Mouse (Mus musculus) gastrocnemius, adult 2 months (tissue): ENCODE results near the gene Rnf217. TPM values are rescaled to one million over a fixed set of nuclear protein-coding genes. Genes with fewer than 3 reads are reported as not detected.
A peak's percentile ranks its signal among the peaks of the same experiment; 100 is the strongest.

Experiments used
- DNase-seq: peaks from one replicate; pipeline ENCODE4 v3.0.0; 2022
- H3K27ac ChIP-seq: fragments of 200-600 bp; 2 replicates; pipeline ENCODE4 v1.8.1; 2022; ENCODE audit warnings: mild to moderate bottlenecking
- H3K4me3 ChIP-seq: fragments of 200-600 bp; 2 replicates; pipeline ENCODE4 v1.8.1; 2022; ENCODE audit warnings: mild to moderate bottlenecking, moderate library complexity
- CTCF ChIP-seq: fragments of 200-600 bp; IDR thresholded peaks from 2 replicates; pipeline ENCODE4 v1.8.1; 2022; ENCODE audit warnings: antibody characterized with exemption, mild to moderate bottlenecking, moderate library complexity
- intact Hi-C: fragments of 180-260 bp; cut with DNase I; formaldehyde crosslinking; loops from one replicate; pipeline ENCODE4 v1.15.1; 2025
- total RNA-seq, 2 experiments: library from RNA; stranded (reverse); gene quantifications; 2 replicates each; pipeline ENCODE4 v1.2.3; 2021

Rnf217 gene
- total RNA-seq, 2 experiments from 2014 or later: 6.8 to 8.5 TPM

GRCm38 (mm10) chr10:31518210-31518609 is 90.8 kb downstream of the Rnf217 start:
- H3K27ac ChIP-seq: no peak overlapping the region
- no peak overlapping the region for H3K4me3 ChIP-seq
- intact Hi-C loops: loop anchor here (5.0 kb wide), 1 partner anchor 89 kb away; the partner anchor contains the start of gene Rnf217
- TF ChIP-seq CTCF: no peak
- no peak for DNase-seq

GRCm38 (mm10) chr10:31517192-31517591 is 91.8 kb downstream of the Rnf217 start:
- Histone ChIP-seq H3K27ac (no peak overlapping the region), H3K4me3 (no peak overlapping the region)
- DNase-seq: no peak
- no peak for TF ChIP-seq CTCF
- intact Hi-C loops: loop anchor here (5.0 kb wide), 1 partner anchor 90 kb away; the partner anchor contains the start of gene Rnf217

- H3K27ac ChIP-seq: no peak overlapping the region
- TF ChIP-seq CTCF: no peak
- intact Hi-C loops: loop anchor here (5.0 kb wide), 1 partner anchor 91 kb away; the partner anchor contains the start of gene Rnf217
- no peak overlapping the region for H3K4me3 ChIP-seq
- no peak for DNase-seq
These were observed 93.1 kb downstream of the Rnf217 start for GRCm38 (mm10) chr10:31515897-31516296.

GRCm38 (mm10) chr10:31504134-31504551 is 104.8 kb downstream of the Rnf217 start:
- TF ChIP-seq CTCF: peak; percentile 35; the same call in 1 of the 2 replicates
- intact Hi-C loops: no loop called here
- H3K4me3 ChIP-seq: no peak overlapping the region
- no peak overlapping the region for H3K27ac ChIP-seq
- peak; percentile 43 for DNase-seq

- intact Hi-C loops: no loop called here
- DNase-seq: no peak
- H3K27ac ChIP-seq: no peak overlapping the region
- H3K4me3 ChIP-seq: no peak overlapping the region
- TF ChIP-seq CTCF: no peak
These were observed 105.3 kb downstream of the Rnf217 start for GRCm38 (mm10) chr10:31503542-31504133.

- no peak overlapping the region for H3K27ac ChIP-seq
These were observed 107.3 kb downstream of the Rnf217 start for GRCm38 (mm10) chr10:31501644-31502043.

GRCm38 (mm10) chr10:31496931-31497330 is 112.1 kb downstream of the Rnf217 start:
- no peak overlapping the region for H3K27ac ChIP-seq
- DNase-seq: no peak
- no peak overlapping the region for H3K4me3 ChIP-seq
- no peak for TF ChIP-seq CTCF
- intact Hi-C loops: no loop called here

More at GRCm38 (mm10) chr10:31501644-31502043, 107.3 kb downstream of the Rnf217 start:
- intact Hi-C loops: no loop called here
- no peak for TF ChIP-seq CTCF
- H3K4me3 ChIP-seq: no peak overlapping the region
- no peak for DNase-seq

- no peak overlapping the region for H3K27ac ChIP-seq
- intact Hi-C loops: no loop called here
- DNase-seq: no peak
- no peak for TF ChIP-seq CTCF
- H3K4me3 ChIP-seq: no peak overlapping the region
These were observed 113.2 kb downstream of the Rnf217 start for GRCm38 (mm10) chr10:31495826-31496225.

GRCm38 (mm10) chr10:31494296-31494695 is 114.7 kb downstream of the Rnf217 start:
- DNase-seq: no peak
- Histone ChIP-seq H3K4me3 (no peak overlapping the region), H3K27ac (no peak overlapping the region)
- TF ChIP-seq CTCF: no peak
- intact Hi-C loops: no loop called here

- no peak for DNase-seq
- TF ChIP-seq CTCF: no peak
- intact Hi-C loops: no loop called here
- no peak overlapping the region for H3K27ac ChIP-seq
- no peak overlapping the region for H3K4me3 ChIP-seq
These were observed 141.7 kb downstream of the Rnf217 start for GRCm38 (mm10) chr10:31467043-31467898.

- Histone ChIP-seq H3K27ac (no peak overlapping the region), H3K4me3 (no peak overlapping the region)
- no peak for DNase-seq
- TF ChIP-seq CTCF: peak; percentile 82
- intact Hi-C loops: no loop called here
These were observed 143.0 kb downstream of the Rnf217 start for GRCm38 (mm10) chr10:31465840-31466541.

- no peak overlapping the region for H3K4me3 ChIP-seq
- no peak for DNase-seq
- intact Hi-C loops: no loop called here
- TF ChIP-seq CTCF: no peak
- H3K27ac ChIP-seq: no peak overlapping the region
These were observed 143.6 kb downstream of the Rnf217 start for GRCm38 (mm10) chr10:31465424-31465823.

GRCm38 (mm10) chr10:31463044-31463443 is 145.9 kb downstream of the Rnf217 start:
- no peak overlapping the region for H3K27ac ChIP-seq
- intact Hi-C loops: no loop called here
- H3K4me3 ChIP-seq: no peak overlapping the region
- no peak for TF ChIP-seq CTCF
- DNase-seq: no peak
